Mouse (Mus musculus) small intestine, adult 2 months (tissue): ENCODE results near the gene Sorcs1. TPM values are rescaled to one million over a fixed set of nuclear protein-coding genes. Genes with fewer than 3 reads are reported as not detected.

ENCODE experiments used
- H3K27ac ChIP-seq: fragments of 200-500 bp; 2 replicates; pipeline ENCODE4 v1.5.1; 2012; ENCODE audit warnings: low read depth, low read length, control low read depth, inconsistent platforms; ENCODE audit not compliant: insufficient read depth
- H3K27me3 ChIP-seq: fragments of 200-500 bp; 2 replicates; pipeline ENCODE4 v1.6.1; 2012; ENCODE audit warnings: mild to moderate bottlenecking, moderate library complexity, low read length, inconsistent platforms; ENCODE audit not compliant: control insufficient read depth, insufficient read depth
- H3K36me3 ChIP-seq: fragments of 200-500 bp; 2 replicates; pipeline ENCODE4 v1.6.1; 2012; ENCODE audit warnings: mild to moderate bottlenecking, low read length, control low read depth, inconsistent platforms; ENCODE audit not compliant: control insufficient read depth, insufficient read depth
- H3K4me1 ChIP-seq: fragments of 200-500 bp; 2 replicates; pipeline ENCODE4 v1.6.1; 2012; ENCODE audit warnings: low read length, inconsistent platforms, mixed read lengths; ENCODE audit not compliant: control insufficient read depth, insufficient read depth, insufficient read length
- H3K4me3 ChIP-seq: fragments of 200-500 bp; 2 replicates; pipeline ENCODE4 v1.5.1; 2012; ENCODE audit warnings: low read depth, mild to moderate bottlenecking, control low read depth, inconsistent platforms, low read length, moderate library complexity
- CTCF ChIP-seq: fragments of 200-500 bp; IDR thresholded peaks from 2 replicates; pipeline ENCODE4 v1.5.1; 2012; ENCODE audit warnings: low read depth, mild to moderate bottlenecking, control low read depth, inconsistent platforms, low read length, moderate library complexity, mixed read lengths; ENCODE audit not compliant: insufficient replicate concordance, insufficient read length; ENCODE audit errors: extremely low read depth
- POLR2A ChIP-seq: fragments of 200-500 bp; IDR thresholded peaks from 2 replicates; pipeline ENCODE4 v1.6.1; 2012; ENCODE audit warnings: low read depth, mild to moderate bottlenecking, control low read depth, inconsistent platforms, low read length, moderate library complexity
- WGBS: fragments of 180-500 bp; shearing (Covaris S2); methylation state at CpG from one replicate; pipeline ENCODE4 v1.1.7; 2018; 5-methylcytosine and 5-hydroxymethylcytosine counted together
- polyA plus RNA-seq: library from polyadenylated mRNA; depleted of rRNA; stranded (reverse); fragments of >200 nt; gene quantifications from 2 replicates; pipeline ENCODE4 v1.2.3, GENCODE M21; 2012

The Sorcs1 gene
- polyA plus RNA-seq, 1 experiment = 0.08 TPM

- 72% methylated on average over 4 of the region's 4 CpGs for WGBS
- Histone ChIP-seq H3K4me3 (no peak overlapping the region), H3K27ac (no peak overlapping the region), H3K27me3 (no peaks in the 10 kb centered on the region), H3K36me3 (no peaks in the 10 kb centered on the region), H3K4me1 (no peaks in the 10 kb centered on the region)
- no peak for TF ChIP-seq POLR2A
- no peak for TF ChIP-seq CTCF
Observed at GRCm38 (mm10) chr19:50105842-50106585, 572.4 kb downstream of the Sorcs1 start.
